Mouse (Mus musculus) spleen, postnatal 4 days (tissue): ENCODE data around the gene Spink4.
A peak's percentile ranks its signal among the peaks of the same experiment; 100 is the strongest.

Experiments used
- DNase-seq, 2 experiments: peaks; one replicate each; pipeline ENCODE4 v3.0.0; 2022; ENCODE audit warnings: low spot score in 2 of 2

Gene Spink4

DNA sequence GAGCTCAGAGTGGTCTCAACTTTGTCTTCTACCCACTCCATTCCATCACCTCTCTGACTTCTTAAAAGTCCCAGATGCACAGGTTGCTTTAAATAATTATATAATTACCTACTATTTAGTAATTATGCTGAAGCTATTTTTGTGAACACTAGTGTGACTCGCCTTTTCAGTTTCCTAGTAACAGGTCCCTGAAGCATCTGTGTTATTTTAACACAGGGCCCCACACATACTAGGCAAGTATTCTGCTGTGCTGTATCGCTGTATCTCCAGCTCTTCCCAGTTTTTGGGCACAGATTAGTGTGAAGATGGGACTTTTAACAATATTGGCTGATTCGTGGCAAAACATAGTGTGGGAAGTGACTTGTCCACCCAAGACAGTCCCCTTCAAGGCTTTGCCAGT is 43.7 kb downstream of the Spink4 start:
- no peak for DNase-seq

DNA sequence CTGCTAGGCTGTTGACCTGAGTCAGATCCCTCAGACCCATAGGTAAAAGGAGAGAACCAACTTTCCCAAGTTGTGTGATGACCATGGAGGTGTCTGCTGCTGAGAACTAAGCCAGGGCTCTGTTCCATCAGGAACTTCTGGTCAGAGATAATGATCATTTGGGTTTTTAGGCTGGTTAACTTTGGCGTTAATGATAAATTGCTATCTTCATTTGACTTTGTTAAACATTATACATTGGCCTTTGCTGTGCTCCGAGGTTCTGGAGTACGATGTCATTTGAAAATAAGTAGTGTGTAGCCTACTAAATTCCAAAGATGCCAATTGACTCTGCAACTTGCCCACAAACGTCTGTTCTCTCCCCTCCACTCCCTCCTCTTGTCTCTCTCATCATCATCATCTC is 49.3 kb downstream of the Spink4 start:
- DNase-seq: no peak

DNA sequence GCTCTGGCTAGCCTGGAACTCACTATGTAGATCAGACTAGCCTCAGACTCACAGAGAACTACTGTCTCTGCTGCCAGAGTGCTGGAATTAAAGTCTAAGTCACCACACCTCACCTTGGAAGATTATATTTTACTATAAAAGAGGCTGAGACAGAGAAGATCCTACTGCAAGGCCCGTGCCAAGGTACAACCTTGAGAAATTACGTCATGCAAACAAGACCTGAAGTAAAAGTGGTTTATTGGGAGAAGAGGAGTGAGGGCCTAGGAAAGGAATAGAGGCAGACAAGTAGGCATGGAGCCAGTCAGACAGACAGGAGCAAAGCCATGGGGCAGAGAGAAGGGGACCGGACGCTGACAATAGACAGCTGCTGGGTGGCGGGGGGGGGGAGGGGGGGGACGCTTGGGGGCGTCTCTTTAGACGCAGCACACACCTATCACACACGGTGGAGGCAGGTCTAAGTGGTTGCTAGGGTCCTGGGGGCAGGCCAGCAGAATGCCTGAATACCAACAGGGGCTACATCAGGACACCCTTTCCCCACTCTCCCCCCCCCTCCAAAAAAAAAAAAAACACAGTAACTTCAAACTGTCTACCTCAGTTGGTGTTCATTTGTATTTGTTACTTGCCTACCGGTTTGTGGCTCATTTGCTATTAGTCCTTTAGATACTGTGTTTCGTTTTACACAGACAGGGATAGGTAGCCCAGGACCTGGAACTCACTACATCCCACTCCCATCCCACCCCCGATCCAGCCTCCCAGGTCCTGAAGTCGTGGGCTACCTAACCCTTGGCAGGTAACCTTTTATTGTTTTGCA is 50.1 kb downstream of the Spink4 start:
- no peak for DNase-seq

DNA sequence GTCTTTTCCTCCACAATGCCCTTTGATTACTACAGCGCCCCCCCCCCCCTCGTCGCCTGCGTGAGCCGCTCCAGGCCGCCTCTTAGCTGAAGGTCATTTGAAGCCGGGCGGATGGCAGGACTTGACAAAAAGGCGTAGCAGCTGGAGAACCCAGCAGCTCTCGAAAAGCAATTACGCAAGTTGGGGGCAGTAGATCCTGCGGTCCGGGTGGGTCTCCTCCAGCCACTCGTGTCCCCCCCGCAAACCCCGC is 50.7 kb downstream of the Spink4 start:
- no peak for DNase-seq

DNA sequence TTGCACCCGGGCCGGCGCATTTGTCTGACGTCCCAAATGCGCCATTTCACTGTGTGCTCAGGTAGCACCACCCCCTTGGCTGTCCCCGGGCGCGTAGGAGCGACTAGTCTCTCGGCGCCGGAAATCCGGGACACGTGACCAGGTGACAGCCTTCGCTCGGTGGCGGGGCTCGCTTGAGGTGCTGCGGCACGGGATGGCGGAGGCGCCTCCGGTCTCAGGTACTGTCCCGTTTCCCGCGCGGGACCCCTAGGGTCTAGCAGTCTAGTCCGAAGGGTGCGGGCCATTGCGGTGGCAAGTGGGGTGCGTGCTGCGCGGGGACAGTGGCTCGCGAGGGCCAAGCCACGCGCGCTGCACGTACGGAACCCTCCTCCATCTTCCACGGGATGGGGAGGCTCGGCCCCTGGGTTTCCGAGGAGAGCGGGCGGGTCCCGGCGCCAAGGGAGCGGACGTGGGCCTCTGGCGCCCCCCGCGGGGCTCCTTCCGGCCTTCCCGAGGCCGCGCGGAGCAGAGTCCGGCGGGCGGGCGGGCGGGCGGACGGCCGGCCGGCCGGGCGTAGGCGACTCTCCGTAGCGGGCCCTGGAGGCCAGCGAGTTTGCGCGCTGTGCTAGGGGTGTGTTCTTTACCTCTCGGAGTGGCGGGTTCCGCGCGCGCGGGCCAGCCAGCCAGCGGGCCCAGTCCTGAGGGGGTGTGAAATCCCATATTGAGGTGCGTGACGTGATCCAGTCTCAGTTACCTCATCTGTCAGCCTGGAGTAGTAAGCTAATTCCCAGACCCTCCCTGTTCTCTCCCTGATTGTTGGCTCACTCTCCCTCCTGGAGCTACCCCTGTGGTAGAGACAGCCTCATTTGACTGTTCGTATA is 51.2 kb downstream of the Spink4 start, which contains the start of gene Nfx1:
Gene Nfx1, plus strand, starts transcription at position 65 of the 860 bp plus-strand sequence.
- peak; percentile 92 to 95 for DNase-seq

DNA sequence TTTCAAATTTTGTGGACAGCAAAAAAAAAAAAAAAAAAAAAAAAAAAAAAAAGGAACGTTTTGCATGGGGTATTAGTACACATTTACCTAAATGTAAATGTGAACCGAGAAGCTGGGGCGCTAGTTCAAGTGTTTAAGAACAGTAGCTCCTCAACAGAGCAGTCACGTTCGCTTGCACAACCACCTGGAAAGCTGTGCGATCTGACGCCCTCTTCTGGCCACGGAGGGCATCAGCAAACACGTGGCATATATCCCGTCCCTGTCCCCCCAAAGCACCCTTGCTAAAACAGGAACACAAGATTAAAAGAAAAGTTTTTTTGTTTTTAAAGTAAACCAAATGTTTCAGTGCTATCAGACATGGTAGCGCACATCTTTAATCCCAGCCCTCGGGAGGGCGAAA is 51.9 kb downstream of the Spink4 start:
- peak; percentile 65 to 81 for DNase-seq

DNA sequence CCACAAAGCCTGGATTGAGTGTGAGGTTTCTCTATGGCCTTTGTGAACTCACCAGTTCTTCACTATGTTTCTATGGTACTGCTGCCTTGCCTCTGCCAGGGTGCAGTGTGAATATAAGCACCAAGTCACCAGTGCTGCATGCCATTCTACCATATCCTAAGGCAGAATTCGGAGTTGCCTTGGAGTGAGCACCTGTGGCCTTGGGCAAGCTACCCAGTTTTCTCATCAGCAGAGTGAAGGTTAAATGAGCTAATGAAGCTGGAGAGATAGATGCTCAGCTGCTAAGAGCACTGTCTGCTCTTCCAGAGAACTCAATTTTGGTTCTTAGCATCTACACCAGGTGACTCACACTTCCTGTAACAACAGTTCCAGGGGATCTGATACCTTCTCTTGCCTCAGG is 54.2 kb downstream of the Spink4 start:
- no peak for DNase-seq

DNA sequence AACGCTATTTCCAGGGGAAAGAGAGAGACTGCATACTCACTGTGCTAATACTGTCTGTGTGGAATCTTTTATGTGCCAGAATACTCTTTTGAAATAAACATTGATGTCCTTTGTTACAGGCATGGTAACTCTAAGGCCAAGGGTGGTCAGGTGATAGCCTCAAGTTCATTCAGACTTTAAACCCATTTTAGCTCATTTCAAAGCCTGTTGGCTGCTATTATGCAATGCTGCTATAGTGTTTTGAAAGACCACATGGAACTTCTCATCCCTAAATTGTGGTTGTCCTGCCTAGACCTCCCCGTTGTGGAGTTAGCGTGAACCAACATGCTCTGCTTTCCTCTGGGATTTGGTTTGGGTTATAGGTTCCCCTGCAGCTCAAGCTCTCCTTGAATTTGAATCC is 55.8 kb downstream of the Spink4 start:
- no peak for DNase-seq

DNA sequence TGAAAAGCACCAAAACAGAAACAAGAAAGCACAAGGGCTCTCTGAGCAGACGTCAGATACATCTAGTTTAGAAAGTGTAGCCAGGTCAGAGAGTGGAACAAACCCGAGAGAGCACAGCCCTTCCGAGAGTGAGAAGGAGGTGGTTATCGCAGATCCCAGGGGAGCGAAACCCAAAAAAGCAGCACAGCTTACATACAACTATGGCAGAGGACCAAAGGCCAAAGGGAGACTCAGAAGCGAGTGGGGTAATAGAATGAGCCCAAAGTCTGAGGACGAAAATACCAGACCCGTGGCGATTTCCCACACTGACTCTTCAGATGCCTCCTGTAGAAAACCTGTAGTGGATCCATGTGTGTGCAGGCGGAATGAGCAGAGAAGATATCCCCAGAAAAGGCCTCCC is 56.8 kb downstream of the Spink4 start:
- DNase-seq: no peak

DNA sequence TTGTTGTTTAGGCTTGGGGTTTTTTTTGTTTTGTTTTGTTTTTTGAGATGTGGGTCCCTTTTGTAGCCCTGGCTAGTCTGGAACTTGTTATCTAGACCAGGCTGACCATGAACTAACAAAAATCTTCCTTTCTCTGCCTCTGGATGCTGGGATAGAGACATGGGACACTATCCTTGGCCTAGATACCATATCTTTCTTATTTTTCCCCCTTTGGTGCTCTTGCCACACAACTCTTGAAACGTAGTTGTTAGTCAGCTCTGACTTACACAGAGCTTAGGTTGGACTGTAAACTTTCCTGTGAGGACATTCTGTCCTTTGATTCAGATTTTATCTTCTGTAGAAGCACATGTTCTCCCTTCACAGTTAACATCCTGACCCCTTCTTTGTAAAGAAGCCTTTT is 59.6 kb downstream of the Spink4 start:
- no peak for DNase-seq
